Mouse (Mus musculus): ENCODE data around the gene Fam89b. TPM values are rescaled to one million over a fixed set of nuclear protein-coding genes. Genes with fewer than 3 reads are reported as not detected.

Gene Fam89b
- 10 to 100 TPM; 38.6 to 40.1 TPM for total RNA-seq (2021)
- long read RNA-seq, experiment 1, transcript Fam89b-201 (2 exons, 1,197 nt), result major isoform, 34 of 45 reads
- long read RNA-seq, experiment 1, transcript Fam89b-203 (2 exons, 1,160 nt), result minor isoform, 7 of 45 reads
- long read RNA-seq, experiment 1, partial matches to known transcripts, result 0 of 45 reads
- long read RNA-seq, experiment 1, other reads (novel, unspliced or antisense), result 0 of 45 reads
- long read RNA-seq, experiment 2, transcript Fam89b-201 (2 exons, 1,197 nt), result major isoform, 27 of 31 reads
- long read RNA-seq, experiment 2, partial matches to known transcripts, result 0 of 31 reads
- long read RNA-seq, experiment 2, other reads (novel, unspliced or antisense), result 0 of 31 reads

DNA sequence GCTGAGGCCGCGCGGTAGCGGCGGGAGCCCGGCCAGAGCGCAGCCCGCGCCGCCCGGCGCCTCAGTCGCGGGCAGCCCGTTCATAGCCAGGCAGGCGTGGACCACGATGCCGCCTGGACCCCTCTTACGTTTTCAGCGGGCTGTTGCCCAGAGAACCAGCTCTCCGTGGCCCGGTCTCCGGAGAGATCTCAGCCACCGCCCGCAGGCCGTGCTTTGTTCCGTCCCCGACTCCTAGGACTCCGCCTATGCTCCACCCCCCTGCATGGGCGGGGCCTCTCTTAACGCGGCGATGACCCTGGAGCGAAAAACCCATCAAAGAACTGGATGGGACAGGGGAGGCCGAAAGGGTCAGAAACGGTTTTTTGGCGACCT, at the start of gene Fam89b:
Fam89b (minus strand) TSS at position 210 of the 372 bp plus-strand sequence.
- intact Hi-C loops (cut with DNase I), result loop anchor here (2.0 to 5.0 kb wide), 2 partner anchors 41 to 162 kb away; partner anchors contain the start of genes Ap5b1 and Scyl1

GRCm38 (mm10) chr19:5778312-5778711, 48.9 kb upstream of the Fam89b start:
- DNase-seq, result no peak
- intact Hi-C loops (cut with DNase I), result loop anchor here (5.0 to 10.0 kb wide), 2 partner anchors 36 to 356 kb away; partner anchors contain the start of gene Ltbp3

More for the DNA sequence above, at the start of gene Fam89b:
- DNase-seq, result peak; percentile 91 to 93

GRCm38 (mm10) chr19:5777387-5778032, 48.1 kb upstream of the Fam89b start:
- intact Hi-C loops (cut with DNase I), result loop anchor here (5.0 to 10.0 kb wide), 2 partner anchors 35 to 357 kb away; partner anchors contain the start of gene Ltbp3
- DNase-seq, result no peak

DNA sequence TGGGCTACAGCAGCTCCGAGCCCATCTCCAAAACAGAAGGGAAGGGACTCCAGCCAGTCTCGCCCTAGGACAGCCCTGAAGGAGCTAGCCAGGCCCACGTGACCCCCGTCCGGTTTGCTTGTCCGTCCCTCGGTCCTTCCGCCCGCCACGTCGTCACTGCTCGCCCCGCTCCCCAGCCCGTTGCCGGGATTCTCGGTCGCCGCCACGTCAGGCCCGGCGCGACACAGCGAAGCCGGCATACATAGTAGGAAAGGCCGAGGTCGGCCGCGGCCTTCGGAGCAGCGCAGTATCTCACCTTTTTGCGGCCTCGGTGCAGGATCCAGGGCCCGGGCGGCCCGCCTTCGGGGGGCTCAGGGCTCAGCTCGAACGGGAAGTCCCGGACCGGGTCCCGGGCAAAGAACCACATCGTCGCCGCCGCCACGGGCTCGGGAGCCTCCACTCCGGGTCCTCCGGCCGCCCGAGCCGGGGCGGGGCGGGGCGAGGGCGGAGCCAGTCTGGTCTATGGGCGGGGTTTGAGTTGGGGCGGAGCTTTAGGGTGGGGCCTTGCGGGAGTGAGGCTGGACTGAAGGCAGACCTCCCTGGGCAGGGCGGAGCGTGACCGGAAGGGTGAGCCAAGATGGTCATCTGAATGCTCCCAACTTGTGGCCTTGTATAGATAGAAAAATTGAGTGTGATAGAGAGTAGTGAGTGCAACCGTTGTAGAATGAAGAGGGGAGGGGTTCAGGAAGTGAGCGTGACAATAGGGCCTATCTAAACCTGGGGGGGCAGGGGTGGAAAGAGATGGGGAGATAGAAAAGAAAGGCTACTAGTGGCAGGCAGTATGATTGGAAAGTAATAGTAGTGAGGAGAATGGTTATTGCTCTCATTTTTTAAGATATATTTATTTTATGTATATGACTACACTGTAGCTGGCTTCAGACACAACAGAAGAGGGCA, 41.7 kb upstream of the Fam89b start, which contains the start of gene Scyl1:
Scyl1 (minus strand) TSS at position 495 of the 936 bp plus-strand sequence.
- DNase-seq, result peak; percentile 97 to 98
- intact Hi-C loops (cut with DNase I), result loop anchor here (2.0 to 10.0 kb wide), 2 partner anchors 42 to 364 kb away; partner anchors contain the start of gene Fam89b

DNA sequence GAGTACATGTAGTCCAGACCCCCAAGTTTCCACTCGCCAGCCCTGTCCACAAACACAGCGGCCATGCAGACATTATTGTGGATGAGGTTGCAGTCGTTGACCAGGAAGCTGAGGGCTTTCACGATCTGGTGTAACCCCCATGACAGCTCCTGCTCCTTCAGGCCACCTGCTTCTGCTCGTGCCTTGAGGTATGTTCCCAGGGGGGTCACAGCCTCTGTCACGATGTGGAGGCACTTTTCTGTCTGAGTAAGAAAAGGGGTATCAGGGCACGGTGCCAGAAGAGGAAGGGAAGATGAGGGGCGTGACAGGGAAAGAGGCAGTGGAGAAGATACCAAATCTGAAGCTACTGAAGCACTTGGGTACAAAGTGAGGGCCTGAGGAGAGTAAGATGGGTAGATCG, 40.9 kb upstream of the Fam89b start:
- intact Hi-C loops (cut with DNase I), result loop anchor here (2.0 to 10.0 kb wide), 2 partner anchors 42 to 364 kb away; partner anchors contain the start of gene Fam89b
- DNase-seq, result no peak

- intact Hi-C loops (cut with DNase I), result no loop called here
- DNase-seq, result no peak
These were observed 37.8 kb upstream of the Fam89b start for GRCm38 (mm10) chr19:5767271-5767670.

DNA sequence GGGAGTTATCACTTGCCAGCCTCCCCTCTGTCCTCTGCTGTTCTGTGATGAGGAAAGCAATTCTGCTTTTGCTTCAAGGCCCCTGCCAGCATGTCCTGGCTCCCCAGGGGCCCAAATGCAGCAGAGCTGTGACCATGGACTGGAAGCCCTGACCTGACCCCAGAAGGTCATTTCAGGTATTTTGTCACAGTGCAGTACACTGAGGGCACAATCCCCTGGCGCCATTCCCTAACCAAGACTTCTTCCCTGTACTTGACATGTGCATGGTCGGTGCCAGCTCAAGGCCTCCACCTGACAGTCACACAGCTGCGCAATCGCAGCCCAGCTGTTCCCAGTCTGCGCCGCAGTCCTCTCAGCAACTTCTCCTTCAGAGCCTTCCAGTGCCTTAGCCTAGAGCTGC, 33.7 kb upstream of the Fam89b start:
- intact Hi-C loops (cut with DNase I), result no loop called here
- DNase-seq, result no peak

- DNase-seq, result no peak
- intact Hi-C loops (cut with DNase I), result no loop called here
These were observed 29.5 kb upstream of the Fam89b start for GRCm38 (mm10) chr19:5758878-5759403.

- intact Hi-C loops (cut with DNase I), result no loop called here
- peak in 1 of 2 experiments; percentile 37 for DNase-seq
These were observed 27.7 kb upstream of the Fam89b start for GRCm38 (mm10) chr19:5756991-5757636.

GRCm38 (mm10) chr19:5756321-5756985, 27.0 kb upstream of the Fam89b start:
- intact Hi-C loops (cut with DNase I), result no loop called here
- DNase-seq, result no peak

GRCm38 (mm10) chr19:5751742-5752141, 22.3 kb upstream of the Fam89b start:
- intact Hi-C loops (cut with DNase I), result no loop called here
- peak in 1 of 2 experiments; percentile 58 for DNase-seq

GRCm38 (mm10) chr19:5750951-5751350, 21.5 kb upstream of the Fam89b start:
- no peak for DNase-seq

GRCm38 (mm10) chr19:5749476-5749875, 20.0 kb upstream of the Fam89b start:
- intact Hi-C loops (cut with DNase I), result no loop called here
- DNase-seq, result no peak

More at GRCm38 (mm10) chr19:5750951-5751350, 21.5 kb upstream of the Fam89b start:
- intact Hi-C loops (cut with DNase I), result no loop called here

DNA sequence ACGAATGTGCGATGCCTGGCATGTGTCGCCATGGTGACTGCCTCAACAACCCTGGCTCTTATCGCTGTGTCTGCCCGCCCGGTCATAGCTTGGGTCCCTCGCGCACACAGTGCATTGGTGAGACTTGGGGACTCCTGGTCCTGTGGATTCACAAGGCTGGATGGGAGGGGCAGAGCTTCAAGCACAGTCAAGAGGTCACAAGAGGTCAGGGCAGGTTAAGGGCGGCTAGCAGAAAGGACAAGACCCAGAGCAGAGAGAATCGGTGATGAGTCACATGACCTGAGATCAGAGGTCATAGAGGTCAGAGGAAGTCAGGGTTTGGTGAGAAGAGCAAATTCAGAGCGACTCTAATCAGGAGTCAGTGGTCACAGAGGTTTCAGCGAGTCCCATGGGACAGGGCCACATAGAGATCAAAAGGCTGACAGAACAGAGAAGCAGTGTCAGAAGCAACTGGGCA, 17.5 kb upstream of the Fam89b start:
- intact Hi-C loops (cut with DNase I), result no loop called here
- no peak for DNase-seq

GRCm38 (mm10) chr19:5745756-5746710, 16.6 kb upstream of the Fam89b start:
- intact Hi-C loops (cut with DNase I), result no loop called here
- no peak for DNase-seq

DNA sequence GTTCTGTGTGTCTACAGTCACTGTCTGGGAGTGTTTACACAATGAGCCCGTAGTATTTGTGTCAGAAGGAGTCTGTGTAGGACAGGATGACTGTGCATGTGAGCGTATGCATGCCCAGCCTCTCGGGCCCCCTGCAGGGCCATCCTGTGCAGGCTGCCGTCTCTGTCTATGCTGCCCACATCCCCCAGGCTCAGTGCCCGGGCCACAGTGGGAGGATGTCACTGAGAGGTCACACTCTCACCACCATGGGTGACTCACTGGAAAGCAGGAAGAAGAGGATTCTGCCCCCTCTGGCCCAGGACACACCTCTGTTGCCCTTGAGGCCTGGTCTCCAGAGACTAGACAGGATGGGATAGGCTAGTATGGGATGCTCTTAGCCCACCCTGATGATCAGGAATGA, 14.1 kb upstream of the Fam89b start:
- intact Hi-C loops (cut with DNase I), result loop anchor here (5.0 kb wide), 1 partner anchor 34 kb away; no protein-coding TSS in a partner anchor
- no peak for DNase-seq

DNA sequence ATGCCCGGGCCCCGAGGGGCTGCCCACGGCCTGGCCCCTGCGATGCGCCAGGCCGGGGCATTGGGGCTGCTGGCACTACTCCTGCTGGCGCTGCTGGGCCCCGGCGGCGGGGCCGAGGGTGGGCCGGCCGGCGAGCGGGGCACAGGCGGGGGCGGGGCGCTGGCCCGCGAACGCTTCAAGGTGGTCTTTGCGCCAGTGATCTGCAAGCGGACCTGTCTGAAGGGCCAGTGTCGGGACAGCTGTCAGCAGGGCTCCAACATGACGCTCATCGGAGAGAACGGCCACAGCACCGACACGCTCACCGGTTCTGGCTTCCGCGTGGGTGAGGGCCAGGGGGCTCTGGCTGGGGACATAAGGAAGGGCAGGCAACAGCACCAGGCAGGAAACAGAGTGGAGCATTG, 12.8 kb upstream of the Fam89b start:
- intact Hi-C loops (cut with DNase I), result loop anchor here (5.0 kb wide), 1 partner anchor 35 kb away; no protein-coding TSS in a partner anchor
- DNase-seq, result no peak
